Mouse (Mus musculus): ENCODE data around the gene Olfr873. TPM values are rescaled to one million over a fixed set of nuclear protein-coding genes. Genes with fewer than 3 reads are reported as not detected.

Gene Olfr873
- polyA plus RNA-seq (2014; fragmentation: Illumina TruSeq; extraction: RNeasy Lipid Tissue Mini Kit (QIAGEN cat#74804); ENCODE audit: low read depth, low replicate concordance), result not detected

GRCm38 (mm10) chr9:20298232-20298631 is at the start of gene Olfr873:
Gene Olfr873 (plus strand): TSS chr9:20298532.

GRCm38 (mm10) chr9:20282051-20282450 is 16.3 kb upstream of the Olfr873 start, which contains the start of gene Olfr39:
Gene Olfr39 (plus strand): TSS chr9:20282351.

GRCm38 (mm10) chr9:20335994-20336393 is 37.7 kb downstream of the Olfr873 start, which contains the start of gene Olfr18:
Gene Olfr18 (minus strand): TSS chr9:20336094.

Other genes starting within 250 kb of the Olfr873 start
- not detected for gene Olfr867, start 241.0 kb upstream of the Olfr873 start, polyA plus RNA-seq (2014; fragmentation: Illumina TruSeq; extraction: RNeasy Lipid Tissue Mini Kit (QIAGEN cat#74804); ENCODE audit: low read depth, low replicate concordance)
- not detected for gene Olfr868, start 199.9 kb upstream of the Olfr873 start, polyA plus RNA-seq (2014; fragmentation: Illumina TruSeq; extraction: RNeasy Lipid Tissue Mini Kit (QIAGEN cat#74804); ENCODE audit: low read depth, low replicate concordance)
- gene Olfr869, start 169.5 kb upstream of the Olfr873 start, polyA plus RNA-seq (2014; fragmentation: Illumina TruSeq; extraction: RNeasy Lipid Tissue Mini Kit (QIAGEN cat#74804); ENCODE audit: low read depth, low replicate concordance), result not detected
- gene Olfr870, start 124.5 kb upstream of the Olfr873 start, polyA plus RNA-seq (2014; fragmentation: Illumina TruSeq; extraction: RNeasy Lipid Tissue Mini Kit (QIAGEN cat#74804); ENCODE audit: low read depth, low replicate concordance), result not detected
- gene Olfr871, start 86.3 kb upstream of the Olfr873 start, polyA plus RNA-seq (2014; fragmentation: Illumina TruSeq; extraction: RNeasy Lipid Tissue Mini Kit (QIAGEN cat#74804); ENCODE audit: low read depth, low replicate concordance), result not detected
- gene Olfr872, start 61.4 kb upstream of the Olfr873 start, polyA plus RNA-seq (2014; fragmentation: Illumina TruSeq; extraction: RNeasy Lipid Tissue Mini Kit (QIAGEN cat#74804); ENCODE audit: low read depth, low replicate concordance), result not detected
- not detected for gene Olfr39, start 16.2 kb upstream of the Olfr873 start, polyA plus RNA-seq (2014; fragmentation: Illumina TruSeq; extraction: RNeasy Lipid Tissue Mini Kit (QIAGEN cat#74804); ENCODE audit: low read depth, low replicate concordance)
- not detected for gene Olfr18, start 37.6 kb downstream of the Olfr873 start, polyA plus RNA-seq (2014; fragmentation: Illumina TruSeq; extraction: RNeasy Lipid Tissue Mini Kit (QIAGEN cat#74804); ENCODE audit: low read depth, low replicate concordance)
- gene Zfp560, start 86.6 kb downstream of the Olfr873 start, polyA plus RNA-seq (2014; fragmentation: Illumina TruSeq; extraction: RNeasy Lipid Tissue Mini Kit (QIAGEN cat#74804); ENCODE audit: low read depth, low replicate concordance), result 26.3 TPM
- 36.7 TPM for gene Zfp26, start 161.6 kb downstream of the Olfr873 start, polyA plus RNA-seq (2014; fragmentation: Illumina TruSeq; extraction: RNeasy Lipid Tissue Mini Kit (QIAGEN cat#74804); ENCODE audit: low read depth, low replicate concordance)
- 48.6 TPM for gene Zfp426, start 194.2 kb downstream of the Olfr873 start, polyA plus RNA-seq (2014; fragmentation: Illumina TruSeq; extraction: RNeasy Lipid Tissue Mini Kit (QIAGEN cat#74804); ENCODE audit: low read depth, low replicate concordance)
- gene Zfp266, start 222.9 kb downstream of the Olfr873 start, polyA plus RNA-seq (2014; fragmentation: Illumina TruSeq; extraction: RNeasy Lipid Tissue Mini Kit (QIAGEN cat#74804); ENCODE audit: low read depth, low replicate concordance), result 59.3 TPM